Mouse (Mus musculus): ENCODE data around the gene Bag6.

Bag6 gene

DNA sequence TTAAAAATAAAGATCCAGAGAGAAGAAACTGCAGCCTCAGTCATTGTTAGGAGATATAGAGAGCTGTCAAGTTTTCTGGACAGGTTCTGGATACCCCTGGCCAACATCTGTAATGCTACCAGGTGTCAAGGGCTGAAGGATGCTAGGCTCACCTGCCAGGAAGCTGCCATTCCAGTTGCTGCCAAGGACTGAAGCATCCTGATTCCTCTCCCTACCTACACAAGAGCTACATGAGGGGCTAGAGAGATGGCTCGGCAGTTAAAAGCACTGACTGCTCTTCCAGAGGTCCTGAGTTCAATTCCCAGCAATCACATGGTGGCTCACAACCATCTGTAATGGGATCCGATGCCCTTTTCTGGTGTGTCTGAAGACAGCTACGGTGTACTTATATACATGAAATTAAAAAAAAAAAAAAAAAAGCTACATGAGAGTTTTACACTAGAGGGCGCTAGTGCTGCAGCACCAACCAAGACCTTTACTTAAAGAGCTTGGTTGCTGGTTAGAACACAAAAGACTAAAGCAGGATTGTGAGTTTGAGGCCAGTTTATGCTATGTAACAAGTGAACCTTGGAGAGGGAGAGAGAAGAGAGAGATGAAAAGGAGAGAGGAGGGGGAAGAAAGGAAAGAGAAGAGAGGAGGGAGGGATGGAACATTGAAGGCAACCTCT lies 33.7 kb downstream of the Bag6 start:
- peak; percentile 90 for DNase-seq (ENCODE audit: low read depth)

DNA sequence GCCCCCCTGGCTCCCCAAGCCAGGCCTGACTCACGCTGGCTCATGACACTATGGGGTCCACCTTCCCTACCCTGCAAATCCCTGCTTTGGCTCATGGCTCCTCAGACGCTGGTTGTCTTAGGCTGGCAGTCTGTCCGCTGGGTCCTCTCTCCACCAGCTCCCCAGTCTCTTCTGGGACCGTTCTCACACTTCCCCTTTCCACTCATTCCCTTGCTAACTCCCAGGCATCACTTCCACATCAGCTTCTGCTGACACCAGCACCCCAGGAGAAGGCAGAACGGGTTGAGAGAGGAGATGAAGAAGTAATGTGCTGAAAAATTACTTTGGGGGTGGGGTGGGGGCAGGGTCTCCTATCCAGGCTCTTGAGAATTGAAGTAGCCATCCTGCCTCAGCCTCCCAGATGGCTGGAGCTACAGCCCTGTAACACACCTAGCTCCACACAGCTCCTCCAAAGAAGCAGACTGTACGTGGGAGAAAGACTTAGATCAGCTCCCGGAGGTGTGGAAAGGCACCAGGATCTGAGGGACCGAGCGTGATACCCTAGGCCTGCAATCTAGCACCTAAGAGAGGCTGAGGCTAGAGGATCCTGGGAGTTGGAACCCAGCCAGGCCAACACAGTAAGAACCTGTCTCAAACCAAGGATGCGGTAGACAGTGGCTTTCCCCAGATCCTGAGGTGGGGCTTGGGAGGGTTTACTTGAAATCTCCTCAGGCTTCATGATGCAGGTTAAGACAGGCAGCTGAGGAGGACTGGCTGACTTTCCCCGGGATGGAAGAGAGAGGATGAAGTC lies 37.7 kb downstream of the Bag6 start:
- no peak for DNase-seq (ENCODE audit: low read depth)

DNA sequence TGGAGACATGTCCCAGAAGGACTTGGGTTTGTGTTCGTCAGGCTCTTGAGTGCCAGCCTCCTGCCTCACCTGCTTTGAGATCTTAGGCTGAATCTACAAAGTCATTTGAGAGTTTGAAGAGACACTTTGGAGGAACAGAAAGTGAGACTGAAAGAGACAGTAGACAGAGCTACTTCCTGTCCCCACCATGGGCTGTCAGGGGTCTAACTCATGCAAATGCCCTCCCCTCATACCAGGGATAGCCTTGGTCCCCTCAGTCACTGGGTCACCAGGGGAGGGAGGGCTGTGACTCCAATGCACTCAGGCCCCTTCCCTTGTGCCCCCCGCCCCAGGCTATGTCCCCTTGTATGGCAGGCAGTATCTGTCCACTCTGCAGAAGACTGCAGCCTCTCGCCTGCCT lies 38.4 kb downstream of the Bag6 start:
- no peak for DNase-seq (ENCODE audit: low read depth)

DNA sequence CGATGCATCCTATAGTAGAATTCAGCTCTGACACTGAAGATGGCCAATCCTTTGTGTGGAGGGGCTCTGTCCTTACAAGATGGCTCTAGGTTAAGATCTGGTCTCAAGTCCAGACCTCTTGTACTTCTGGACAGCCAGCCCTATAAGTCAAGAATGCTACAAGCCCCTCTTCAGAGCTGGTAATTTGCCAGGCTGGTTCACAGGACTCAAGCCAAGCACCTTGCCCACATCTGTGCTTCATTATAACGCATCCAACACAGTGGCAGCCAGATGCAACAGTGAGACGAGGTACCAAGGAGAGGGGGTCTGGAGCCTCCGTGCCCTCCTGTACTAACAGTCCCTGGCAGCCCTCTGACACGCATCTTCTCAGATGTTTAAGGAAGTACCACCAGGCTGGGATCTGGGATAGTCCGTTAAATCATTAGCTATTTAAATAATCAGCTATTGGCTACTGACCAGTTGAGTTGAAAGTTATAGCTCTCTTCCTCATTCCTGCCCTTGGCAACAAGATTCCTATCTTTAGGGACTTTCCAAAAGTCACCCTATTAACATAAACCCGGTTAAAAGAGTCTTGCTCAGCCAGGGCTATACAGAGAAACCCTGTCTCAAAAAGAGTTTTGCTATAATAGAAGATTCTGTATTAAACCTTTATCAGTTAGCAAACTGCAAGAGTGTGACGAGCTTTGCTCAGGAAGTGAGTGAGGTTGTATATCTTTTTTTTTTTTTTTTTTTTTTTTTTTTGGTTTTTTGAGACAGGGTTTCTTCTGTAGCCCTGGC lies 39.4 kb downstream of the Bag6 start:
- no peak for DNase-seq (ENCODE audit: low read depth)

DNA sequence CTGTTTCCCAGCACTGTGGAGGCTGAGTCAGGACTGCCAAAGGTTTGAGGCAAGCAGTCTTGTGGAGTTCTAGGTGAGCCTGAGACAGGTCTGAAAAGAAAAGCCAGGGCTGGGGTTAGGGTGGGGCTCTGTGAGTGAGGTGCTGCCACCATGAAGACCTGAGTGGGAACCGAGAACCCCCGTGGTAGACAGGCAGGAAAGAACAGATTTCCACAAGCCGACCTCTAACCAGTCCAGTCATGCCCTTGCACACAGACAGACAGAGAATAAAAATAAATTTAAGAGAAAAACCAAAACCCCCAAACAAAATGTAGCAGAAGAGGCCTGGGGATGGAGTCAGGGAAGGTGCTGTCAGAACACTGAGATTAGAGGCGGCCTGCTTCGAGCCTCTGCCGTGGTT lies 40.4 kb downstream of the Bag6 start:
- no peak for DNase-seq (ENCODE audit: low read depth)

DNA sequence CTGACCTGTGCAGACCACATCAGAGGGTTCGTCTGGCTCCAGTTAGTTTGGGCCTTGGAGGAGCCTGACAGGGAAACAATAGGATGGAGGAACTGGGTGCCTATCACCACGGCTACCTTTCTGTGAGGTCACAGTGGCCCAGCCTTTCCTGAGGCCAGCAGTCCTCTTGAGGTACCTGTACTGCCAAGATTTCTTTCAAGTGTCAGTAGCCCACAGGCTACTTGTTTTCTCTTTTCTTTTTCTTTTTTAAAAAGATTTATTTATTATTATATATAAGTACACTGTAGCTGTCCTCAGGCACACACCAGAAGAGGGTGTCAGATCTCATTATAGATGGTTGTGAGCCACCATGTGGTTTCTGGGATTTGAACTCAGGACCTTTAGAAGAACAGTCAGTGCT lies 41.0 kb downstream of the Bag6 start, which contains the start of gene Aif1:
Gene Aif1, minus strand, starts transcription at position 101 of the 400 bp plus-strand sequence.
- DNase-seq (ENCODE audit: low read depth): no peak

DNA sequence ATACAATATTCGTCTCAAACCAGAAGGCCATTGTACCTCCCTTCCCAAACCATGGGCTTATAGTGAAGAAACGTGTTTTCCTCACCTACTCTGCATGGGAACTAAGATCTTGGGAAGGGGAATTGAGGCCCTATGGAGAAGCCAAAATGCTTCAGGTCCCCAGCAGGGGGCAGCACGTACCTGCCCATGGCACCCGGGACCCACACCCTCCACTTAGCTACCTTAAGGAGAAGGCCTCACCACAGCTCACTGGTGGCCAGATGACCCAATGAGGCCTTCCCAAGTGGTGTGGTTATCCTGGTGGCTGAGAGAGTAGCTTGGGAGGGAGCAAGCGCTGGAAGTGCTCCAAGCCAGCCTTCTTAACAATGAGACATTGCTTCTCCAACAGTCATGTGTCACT lies 43.5 kb downstream of the Bag6 start:
- DNase-seq (ENCODE audit: low read depth): peak; percentile 87

DNA sequence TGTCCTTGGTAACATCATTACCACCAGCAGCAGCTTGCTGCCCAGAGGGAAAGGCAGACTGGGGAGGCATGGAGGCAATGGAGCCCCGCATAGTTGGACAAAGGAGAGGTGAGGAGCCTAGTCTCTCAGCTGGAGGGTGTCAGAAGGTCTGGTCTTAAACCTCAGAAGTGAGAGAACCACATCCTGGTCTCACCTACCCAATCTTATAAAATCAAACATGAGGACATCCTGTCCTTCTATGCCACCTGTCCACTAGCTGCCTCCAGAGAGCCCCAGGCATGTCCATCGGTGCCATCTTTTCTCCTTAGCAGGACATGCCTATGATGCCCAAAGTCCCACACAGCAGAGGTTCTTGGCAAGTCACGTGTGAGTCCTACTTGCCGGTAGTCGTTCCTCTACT lies 45.1 kb downstream of the Bag6 start:
- DNase-seq (ENCODE audit: low read depth): no peak

DNA sequence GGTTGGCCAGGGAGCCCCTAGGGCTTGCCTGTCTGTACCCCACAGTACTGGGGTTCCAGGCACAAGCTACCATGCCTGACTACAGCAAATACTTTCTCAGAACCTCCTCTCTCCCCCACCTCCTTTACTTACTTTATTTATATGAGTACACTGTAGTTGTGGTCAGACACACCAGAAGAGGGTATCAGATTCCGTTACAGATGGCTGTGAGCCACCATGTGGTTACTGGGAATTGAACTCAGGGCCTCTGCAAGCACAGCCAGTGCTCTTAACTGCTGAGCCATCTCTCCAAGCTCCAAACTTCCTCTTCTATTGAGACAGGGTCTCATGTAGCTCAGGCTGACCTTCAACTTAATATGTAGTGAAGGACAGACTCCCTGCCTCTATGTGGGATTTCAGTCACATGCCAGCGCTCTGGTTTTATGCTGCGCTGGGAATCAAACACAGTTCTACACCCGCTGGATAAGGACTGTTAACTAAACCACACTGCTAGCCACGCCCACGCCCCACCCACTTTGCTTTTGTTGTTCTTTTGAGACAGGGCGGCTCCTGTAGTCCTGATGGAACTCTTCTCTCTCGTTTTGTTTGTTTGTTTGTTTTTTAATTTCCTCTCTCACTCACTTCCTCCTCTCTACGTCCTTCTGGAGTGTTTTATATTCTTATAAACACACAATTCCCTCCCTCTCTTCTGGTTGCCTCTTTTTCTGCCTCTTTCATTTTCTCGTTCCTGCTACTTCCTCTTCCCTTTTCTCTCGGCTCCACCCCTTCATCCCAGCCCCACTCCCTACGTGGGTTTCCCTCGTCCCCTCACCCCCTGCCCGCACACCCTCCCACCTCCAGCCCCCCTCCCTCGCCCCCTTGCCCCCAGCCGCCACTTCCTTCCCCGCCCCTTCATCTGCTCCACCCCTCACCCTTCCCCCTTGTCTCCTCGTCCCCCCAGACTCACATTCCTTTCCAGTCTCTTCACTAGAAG lies 50.9 kb downstream of the Bag6 start:
- peak; percentile 94 for DNase-seq (ENCODE audit: low read depth)

DNA sequence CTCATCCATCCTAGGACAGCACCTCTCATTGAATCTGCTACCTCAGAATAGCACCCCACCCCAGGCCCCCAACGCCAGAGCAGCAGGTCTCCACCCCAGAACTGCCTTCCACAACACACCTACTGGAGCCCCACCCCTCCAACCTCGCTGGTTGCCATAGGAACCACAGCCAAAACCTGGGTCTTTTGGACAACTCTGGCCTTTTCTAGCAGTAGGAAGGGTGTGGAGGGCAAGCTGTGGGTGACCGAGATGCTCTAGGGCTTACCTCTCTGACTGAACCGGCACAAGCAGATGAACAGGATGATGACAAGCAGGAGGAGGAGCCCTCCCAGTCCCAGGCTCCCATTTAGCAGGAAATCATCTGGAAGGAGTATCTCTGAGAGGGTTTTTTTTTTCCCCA lies 51.7 kb downstream of the Bag6 start:
- peak; percentile 77 for DNase-seq (ENCODE audit: low read depth)

DNA sequence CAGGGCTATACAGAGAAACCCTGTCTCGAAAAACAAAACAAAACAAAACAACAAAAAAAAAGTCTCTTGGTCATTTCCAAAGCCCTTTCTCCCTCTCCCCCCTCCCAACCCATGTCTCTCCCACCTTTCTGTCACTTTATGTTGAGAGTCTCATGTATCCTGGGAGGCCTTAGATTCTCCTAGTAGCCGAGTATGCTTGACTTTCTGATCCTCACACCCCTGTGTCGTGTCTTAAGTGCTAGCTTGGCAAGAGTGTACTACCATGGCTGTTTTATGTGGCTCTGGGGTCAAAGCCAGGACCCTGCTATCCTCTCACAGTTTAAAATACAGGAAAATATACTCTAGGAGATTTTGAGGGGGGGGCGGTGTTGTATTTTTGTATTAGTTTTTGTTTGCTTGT lies 52.4 kb downstream of the Bag6 start:
- DNase-seq (ENCODE audit: low read depth): no peak

DNA sequence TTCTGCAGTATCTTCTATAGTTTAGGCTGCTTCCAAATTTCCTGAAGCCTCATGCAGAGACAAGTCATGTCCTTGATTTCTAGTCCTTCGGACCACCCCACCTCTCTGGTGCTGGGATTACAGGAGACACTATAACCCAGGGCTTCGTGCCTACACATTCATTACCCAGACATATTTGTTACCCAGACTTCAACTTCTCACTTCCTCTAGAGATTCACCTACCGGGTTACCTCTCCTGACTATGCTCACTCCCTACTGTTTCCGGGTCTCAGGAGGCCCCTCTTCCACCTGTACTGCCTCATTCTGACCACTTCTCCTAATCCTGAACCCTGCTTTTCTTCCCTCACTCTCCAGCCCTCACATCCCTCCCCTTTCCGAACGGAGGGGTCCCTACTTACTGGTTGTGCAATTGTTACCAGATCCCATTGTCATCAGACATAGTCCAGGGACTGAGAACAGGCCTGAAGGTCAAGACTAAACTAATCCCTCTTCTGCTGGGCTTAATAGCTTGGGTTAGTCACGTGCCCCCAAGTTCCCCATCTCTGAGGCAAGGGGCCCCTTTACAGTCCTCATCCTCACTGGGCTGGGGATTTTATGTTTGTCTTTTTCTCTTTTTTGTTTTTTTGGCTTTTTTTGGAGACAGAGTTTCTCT lies 53.1 kb downstream of the Bag6 start, which contains the start of gene Lst1:
Gene Lst1, minus strand, starts transcription at position 481 of the 652 bp plus-strand sequence.
- DNase-seq (ENCODE audit: low read depth): no peak

DNA sequence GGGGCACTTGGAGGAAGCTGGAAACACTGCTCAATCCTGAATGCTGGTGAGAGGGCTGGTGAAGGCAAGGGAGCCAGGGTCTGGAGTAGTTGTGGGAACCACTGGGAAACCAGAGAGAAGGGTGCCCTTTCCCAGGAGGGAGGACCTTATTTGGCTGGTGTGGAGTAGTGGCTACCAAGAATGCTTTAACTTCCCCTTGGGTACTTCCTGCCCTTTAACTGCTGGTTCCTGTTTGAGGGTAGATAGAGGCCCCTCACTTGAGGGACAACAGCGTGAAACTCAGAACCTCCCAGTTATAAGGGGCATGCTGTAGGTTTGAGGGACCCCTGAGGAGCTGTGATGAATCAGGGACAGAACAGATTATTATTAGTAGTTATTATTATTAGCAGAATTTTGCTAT lies 54.2 kb downstream of the Bag6 start:
- peak; percentile 77 for DNase-seq (ENCODE audit: low read depth)

DNA sequence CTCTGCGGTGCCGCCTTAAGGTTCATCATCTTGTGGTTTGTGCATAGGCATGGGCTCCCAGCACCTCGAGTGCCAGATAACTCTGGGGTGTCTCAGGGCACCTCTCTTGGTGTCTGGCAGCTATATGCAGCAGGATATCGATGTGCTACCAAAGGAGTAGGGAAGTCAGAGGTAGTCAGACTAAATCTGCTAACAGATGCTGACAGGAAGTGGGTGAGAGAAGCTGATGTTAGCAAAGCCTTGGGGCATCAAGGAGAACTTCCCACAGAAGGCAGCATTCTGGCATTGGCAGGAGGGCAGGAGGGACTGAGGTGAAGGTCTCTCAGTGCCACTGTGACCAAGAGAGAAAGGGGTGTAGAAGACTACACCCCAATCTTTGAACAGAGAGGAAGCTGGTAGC lies 55.1 kb downstream of the Bag6 start:
- DNase-seq (ENCODE audit: low read depth): peak; percentile 47

DNA sequence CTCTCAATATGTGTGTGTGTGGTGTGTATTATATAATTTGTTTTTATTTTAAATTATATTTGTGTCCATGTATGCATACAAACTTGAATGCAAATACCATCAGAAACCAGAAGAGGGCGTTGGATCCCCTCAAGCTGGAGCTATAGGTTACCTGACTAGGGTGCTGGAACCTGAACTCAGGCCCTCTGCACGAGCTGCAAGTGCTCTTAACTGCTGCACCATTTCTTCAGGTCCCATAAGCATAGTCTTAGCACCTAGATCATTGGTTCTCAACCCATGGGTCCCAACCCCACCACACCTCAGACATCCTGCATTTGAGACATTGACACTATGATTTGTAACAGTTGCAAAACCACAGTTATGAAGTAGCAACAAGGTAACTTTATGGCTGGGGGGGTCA lies 56.7 kb downstream of the Bag6 start:
- no peak for DNase-seq (ENCODE audit: low read depth)

DNA sequence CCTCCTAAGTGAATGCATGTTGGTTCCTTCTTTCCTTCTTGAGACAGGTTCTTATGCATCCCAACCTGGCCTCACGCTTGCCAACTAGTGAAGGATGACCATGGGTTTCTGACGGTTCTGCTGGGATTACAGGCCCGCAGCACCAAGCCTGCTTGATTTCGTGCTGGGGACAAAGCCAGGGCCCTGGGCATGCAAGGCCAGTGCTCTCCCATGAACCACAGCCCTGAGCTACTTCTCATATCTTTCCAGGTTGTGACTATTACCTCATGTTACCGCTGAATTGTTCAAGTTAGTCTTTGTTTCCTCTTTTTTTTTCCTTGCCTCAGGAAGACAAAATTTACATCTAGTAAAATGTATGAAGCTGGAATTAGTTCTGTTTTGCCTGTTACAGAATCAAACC lies 57.9 kb downstream of the Bag6 start:
- peak; percentile 84 for DNase-seq (ENCODE audit: low read depth)

DNA sequence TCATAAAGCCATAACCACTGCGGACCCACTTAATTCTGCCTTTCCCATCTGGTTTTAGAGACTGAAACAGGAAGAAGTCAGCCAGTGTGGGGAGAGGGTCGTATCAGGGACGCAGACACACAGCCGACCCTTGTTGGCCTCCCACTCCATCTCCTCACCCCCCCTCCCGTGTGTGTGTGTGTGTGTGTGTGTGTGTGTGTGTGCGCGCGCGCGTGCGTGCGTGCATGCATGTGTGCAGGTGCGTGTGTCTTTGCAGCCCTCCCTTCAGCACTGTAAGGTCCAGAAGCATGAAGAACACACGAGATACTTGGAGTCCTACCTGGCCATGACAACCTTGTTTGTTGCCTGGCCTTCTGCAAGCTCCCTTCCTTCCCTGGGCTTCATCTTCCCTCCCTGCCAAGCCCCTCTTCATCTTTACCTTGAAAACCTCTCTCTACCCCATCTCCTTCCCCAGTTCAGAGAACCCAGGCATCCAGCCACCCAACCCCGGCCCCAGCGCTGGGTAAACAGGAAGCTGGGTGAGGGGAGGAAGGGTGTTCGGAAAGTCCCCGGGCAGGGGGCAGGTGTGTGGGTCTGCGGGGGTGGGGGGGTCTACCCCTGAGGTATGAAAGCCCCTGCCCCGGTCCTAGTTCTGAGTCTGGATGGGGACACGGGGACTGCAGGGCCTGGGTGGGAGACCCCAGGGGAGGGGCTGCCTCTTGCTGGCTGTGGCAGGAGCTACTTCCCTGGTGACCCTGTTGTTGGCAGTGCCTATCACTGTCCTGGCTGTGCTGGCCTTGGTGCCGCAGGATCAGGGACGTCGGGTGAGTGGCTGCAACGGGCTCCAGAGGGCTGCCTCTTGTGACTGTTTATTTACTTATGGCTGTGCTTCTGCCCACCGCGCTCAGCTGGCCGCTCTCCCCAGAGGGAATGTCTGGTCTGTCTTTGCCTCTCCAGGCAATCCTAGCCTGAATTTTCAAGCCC lies 59.2 kb downstream of the Bag6 start, which contains the start of gene Ltb:
Gene Ltb, plus strand, starts transcription at position 559 of the 963 bp plus-strand sequence.
- no peak for DNase-seq (ENCODE audit: low read depth)

DNA sequence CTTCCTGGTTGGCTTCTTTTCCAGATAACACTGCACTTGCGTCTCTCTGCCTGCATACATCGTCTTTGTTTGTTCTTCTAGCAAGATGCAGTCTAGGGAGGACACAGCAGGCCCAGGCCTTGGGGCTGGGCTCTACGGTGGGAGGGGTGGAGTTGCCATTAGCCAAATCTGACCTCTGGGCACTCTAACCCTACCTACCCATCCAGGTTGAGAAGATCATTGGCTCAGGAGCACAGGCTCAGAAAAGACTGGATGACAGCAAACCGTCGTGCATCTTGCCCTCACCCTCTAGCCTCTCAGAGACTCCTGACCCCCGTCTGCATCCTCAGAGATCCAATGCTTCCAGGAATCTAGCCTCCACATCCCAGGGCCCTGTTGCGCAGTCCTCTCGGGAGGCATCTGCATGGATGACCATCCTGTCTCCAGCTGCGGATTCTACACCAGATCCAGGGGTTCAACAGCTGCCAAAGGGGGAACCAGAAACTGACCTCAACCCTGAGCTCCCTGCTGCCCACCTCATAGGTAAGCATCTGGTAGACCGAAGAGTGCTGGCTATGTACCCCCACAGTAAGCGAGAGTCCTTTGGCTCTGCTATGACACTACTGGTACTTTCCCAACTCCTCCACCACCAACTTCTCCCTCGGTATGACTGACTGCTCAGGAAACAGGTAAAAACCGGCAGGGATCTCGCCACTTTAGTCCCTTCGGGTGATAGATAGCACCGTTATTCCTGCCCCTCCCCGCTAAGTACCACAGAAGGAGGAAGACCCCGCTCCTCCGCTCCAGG lies 60.1 kb downstream of the Bag6 start:
- no peak for DNase-seq (ENCODE audit: low read depth)
